Mouse (Mus musculus) urinary bladder, postnatal 14 days (tissue): ENCODE data around the gene Mllt10.
A peak's percentile ranks its signal among the peaks of the same experiment; 100 is the strongest.

Experiments used
- DNase-seq: peaks from one replicate; pipeline ENCODE4 v3.0.0; 2021; ENCODE audit warnings: low spot score

Gene Mllt10

GRCm38 (mm10) chr2:18055016-18055928, at the start of gene Mllt10:
Gene Mllt10, plus strand, starts transcription at chr2:18055237.
- no peak for DNase-seq

DNA sequence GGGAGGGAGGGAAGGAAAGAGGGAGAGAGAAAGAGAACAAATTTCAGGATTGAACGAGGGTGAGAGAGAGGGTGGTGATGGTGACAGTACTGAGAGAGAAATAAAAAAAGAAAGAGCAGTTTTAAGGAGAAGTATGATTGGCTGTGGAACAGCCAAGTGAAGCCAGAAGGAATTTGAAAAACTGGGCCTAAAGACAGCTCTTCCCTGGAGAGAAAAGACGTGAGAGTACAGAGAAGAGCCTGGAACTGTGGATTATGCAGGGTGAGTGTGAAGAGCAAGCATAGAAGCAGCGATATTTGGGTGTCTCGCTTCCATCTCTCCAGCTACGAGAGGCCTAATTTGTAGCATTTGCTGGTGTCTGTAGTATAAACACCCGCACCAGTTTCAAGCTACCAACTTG, 43.8 kb upstream of the Mllt10 start:
- no peak for DNase-seq

DNA sequence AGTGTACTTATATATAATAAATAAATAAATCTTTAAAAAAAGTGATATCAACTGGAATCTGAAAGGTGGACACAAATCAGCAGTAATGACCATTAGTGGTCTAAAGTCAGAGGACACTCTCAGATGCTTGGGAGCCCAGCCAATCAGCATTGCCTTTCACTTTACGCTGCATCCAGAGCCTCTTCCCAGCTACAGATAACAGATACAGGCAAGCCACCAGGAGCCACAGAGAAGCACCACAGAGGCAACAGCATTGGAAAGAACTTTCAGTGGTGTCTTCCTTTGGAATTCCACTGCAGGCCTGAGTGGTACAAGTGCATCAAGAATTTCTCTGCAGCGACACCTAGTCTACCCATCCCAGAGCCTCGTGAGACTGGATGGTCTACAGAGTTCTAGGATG, 42.2 kb upstream of the Mllt10 start:
- DNase-seq = no peak

- no peak for DNase-seq
Measured at GRCm38 (mm10) chr2:18015581-18015980, 39.5 kb upstream of the Mllt10 start.

- DNase-seq = no peak
Measured at GRCm38 (mm10) chr2:18016639-18017038, 38.4 kb upstream of the Mllt10 start.

DNA sequence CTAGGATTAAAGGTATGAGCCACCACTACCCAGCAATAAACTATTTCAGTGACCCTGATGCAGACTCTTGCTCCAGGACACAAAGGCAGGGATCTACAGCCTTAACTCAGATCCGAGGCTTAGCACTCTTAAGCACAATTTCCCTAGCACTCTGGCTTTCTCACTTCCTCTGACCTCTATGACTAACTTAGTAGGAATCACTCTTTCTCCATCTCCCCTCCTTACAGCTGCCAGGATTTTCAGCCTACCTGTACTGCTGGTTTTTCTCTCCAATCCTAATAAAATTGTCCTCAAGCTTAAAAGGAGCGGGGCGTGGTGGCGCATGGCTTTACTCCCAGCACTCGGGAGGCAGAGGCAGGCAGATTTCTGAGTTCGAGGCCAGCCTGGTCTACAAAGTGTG, 37.7 kb upstream of the Mllt10 start:
- DNase-seq = no peak

- no peak for DNase-seq
Measured at GRCm38 (mm10) chr2:18019122-18019521, 35.9 kb upstream of the Mllt10 start.

DNA sequence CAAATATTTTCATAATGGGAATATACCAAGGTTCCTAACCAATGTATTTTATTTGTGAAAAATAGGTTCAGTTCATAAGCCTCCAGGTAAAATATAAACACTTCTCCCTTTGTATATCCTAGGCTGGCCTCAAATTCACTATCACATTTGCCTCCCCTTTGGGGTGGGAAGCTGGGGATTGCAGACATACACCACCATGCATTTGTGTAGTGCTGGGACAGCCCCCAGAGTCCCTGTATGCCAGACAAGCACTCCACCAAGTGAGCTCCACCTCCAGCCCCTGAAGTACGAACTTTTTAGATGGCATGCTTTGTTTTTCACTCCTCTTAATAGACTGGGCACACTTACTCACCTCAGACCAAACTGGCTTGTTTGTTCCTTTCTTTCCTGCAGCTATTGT, 32.2 kb upstream of the Mllt10 start:
- no peak for DNase-seq

- DNase-seq = no peak
Measured at GRCm38 (mm10) chr2:18025116-18025515, 29.9 kb upstream of the Mllt10 start.

- DNase-seq = no peak
Measured at GRCm38 (mm10) chr2:18025781-18026115, 29.3 kb upstream of the Mllt10 start.

DNA sequence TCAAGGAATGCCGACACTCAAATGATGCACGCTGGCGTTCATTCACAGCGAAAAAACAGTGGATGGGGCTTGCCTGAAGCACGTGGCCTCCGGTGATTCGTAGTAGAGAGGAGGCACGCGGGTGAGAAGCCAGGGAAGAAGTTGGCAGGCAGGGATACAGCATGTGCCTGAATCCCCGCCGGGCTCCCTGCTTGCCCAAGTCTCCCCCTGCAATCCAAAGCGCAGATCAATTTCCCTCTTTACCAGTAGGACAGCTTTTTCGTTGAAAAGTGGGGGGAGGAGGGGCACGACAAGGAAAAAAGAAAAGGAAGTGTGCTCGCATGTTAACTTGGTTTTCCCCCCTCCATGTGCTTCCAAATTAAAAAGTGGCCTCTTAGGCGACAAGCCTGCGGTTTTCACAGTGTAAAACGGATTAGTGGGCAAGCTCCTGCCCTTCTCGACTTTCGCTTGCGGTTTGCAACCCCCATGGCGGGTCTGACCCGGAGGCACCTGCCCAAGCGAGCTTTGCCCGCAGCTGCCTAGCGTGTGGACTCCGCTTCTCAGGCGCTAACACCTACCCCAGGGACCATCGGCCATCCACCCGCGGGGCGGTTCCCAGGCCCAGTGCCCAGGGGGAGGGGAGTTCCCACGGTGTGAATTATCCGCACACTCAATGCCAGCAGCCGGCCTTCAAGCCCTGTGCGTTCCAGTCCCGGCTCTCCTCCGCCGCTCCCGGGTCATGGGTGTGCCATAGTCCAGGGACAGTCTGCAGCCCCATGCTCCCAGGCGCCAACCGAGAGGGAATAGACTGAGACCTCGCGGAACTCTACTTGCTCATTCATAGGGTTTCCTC, 28.7 kb upstream of the Mllt10 start:
- peak; percentile 58 for DNase-seq

GRCm38 (mm10) chr2:18027448-18028139, 27.4 kb upstream of the Mllt10 start:
- DNase-seq = peak; percentile 93

GRCm38 (mm10) chr2:18028140-18029021, 26.7 kb upstream of the Mllt10 start:
- DNase-seq = peak; percentile 92

DNA sequence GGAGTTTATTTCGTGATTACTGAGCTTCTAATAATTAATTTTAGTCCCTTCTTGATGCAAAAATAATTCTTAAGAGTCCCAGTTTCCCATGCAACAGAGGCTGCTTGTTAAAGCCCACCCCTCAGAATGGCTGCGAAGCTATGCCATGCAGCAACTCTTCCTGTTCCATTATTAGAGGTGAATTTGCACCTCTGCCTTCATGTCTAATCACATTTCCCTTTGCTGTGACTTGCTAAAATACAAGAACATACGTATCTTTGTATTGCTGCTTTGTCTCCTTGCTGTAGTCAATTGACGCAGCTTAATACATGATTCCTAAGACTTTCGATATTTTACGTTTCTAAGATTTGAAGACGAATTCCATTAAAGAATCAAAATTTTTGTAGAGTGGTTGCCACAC, 25.4 kb upstream of the Mllt10 start:
- no peak for DNase-seq

GRCm38 (mm10) chr2:18030581-18030980, 24.5 kb upstream of the Mllt10 start:
- DNase-seq = no peak

- peak; percentile 29 for DNase-seq
Measured at GRCm38 (mm10) chr2:18031271-18031821, 23.7 kb upstream of the Mllt10 start.

DNA sequence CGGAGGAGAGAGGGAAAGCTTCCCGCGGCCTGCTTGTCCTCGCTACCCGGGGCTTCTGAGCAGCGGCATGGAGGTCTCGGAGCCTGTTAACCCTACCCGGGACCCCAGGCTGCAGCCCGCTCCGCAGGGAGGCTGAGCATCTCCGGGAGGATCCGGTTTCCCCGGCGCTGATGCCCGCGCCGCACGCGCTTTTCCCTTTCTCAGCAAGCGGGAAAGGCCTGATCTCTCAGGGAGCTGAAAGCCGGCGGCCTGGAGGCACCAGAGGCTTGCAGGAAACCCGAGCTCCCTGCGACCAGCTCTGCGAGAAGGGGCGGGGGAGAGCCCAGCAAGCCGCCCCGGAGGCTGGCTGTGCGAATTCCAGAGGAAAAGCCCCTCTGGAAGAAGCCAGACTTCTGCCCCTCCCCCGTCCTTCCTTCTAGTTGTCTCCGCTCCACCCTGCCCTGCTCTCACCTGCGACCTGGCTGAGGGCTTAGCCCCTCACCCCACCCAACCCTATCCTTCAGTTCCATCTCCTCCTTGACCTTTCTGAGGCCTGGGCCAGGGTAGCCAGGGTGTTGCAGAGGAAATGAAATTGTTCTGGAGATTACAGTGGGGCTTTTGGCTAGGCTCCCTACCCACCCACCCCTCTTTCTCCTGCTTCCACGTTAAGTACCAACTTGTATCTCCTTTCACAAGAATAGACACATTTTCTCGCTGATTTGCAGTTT, 23.1 kb upstream of the Mllt10 start:
- peak; percentile 48 for DNase-seq

DNA sequence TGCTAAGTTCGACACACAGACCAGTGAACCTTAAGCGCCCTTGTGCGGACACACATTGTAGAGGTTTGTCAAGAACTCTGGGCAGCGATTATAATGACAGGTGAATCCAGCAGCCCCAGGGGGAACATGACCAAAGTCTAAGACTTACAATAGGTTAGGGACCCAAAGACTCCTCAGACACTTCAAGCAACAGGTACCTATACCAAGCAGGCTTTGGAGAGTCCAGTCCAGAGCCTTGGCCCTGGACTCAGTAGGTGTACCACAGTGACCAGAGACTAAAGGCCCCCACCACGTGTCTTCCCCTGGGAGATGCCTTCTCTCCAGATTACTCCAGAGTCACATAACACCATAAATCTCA, 22.5 kb upstream of the Mllt10 start:
- DNase-seq = no peak

- no peak for DNase-seq
Measured at GRCm38 (mm10) chr2:18033166-18034108, 21.6 kb upstream of the Mllt10 start.
